Mouse (Mus musculus) heart, adult 18-20 months (tissue): ENCODE data around the gene Cdyl2. TPM values are rescaled to one million over a fixed set of nuclear protein-coding genes. Genes with fewer than 3 reads are reported as not detected.

Experiments used
- DNase-seq, 2 experiments: peaks; one replicate each; pipeline ENCODE4 v3.0.0; 2021 to 2022; ENCODE audit warnings: mixed read lengths in 1 of 2
- total RNA-seq, 2 experiments: library from RNA; stranded (reverse); gene quantifications; 2 replicates each; pipeline ENCODE4 v1.2.3; 2021

The Cdyl2 gene
- total RNA-seq, 2 experiments from 2014 or later: 3.9 to 4.9 TPM

GRCm38 (mm10) chr8:116538763-116539162 lies 194.0 kb downstream of the Cdyl2 start:
- DNase-seq: no peak

GRCm38 (mm10) chr8:116536786-116537185 lies 196.0 kb downstream of the Cdyl2 start:
- no peak for DNase-seq

- no peak for DNase-seq
Observed at GRCm38 (mm10) chr8:116533081-116533480, 199.7 kb downstream of the Cdyl2 start.

GRCm38 (mm10) chr8:116528736-116529135 lies 204.1 kb downstream of the Cdyl2 start:
- DNase-seq: no peak

GRCm38 (mm10) chr8:116524915-116525314 lies 207.9 kb downstream of the Cdyl2 start:
- no peak for DNase-seq

Other genes with a start within 250 kb of the Cdyl2 start
- gene Dynlrb2, start 228.0 kb downstream of the Cdyl2 start, total RNA-seq: 1 to 10 TPM in 1 of 2 experiments, not detected in 1; 1.1 TPM
- gene Cmc2, start 188.5 kb upstream of the Cdyl2 start, total RNA-seq: 10 to 100 TPM; 70.9 to 92.4 TPM
- gene Cenpn, start 188.7 kb upstream of the Cdyl2 start, total RNA-seq: under 1 TPM; 0.25 to 0.69 TPM
- 10 to 100 TPM; 15.5 to 16.2 TPM for gene Atmin, start 210.4 kb upstream of the Cdyl2 start, total RNA-seq
- gene 1700030J22Rik, start 246.0 kb upstream of the Cdyl2 start, total RNA-seq: under 1 TPM; 0.42 to 0.49 TPM